Mouse (Mus musculus) forebrain, embryonic 10.5 days (tissue): Measurements from ENCODE around the gene Map3k5. TPM values are rescaled to one million over a fixed set of nuclear protein-coding genes. Genes with fewer than 3 reads are reported as not detected.

ENCODE experiments used
- DNase-seq: peaks from one replicate; pipeline ENCODE4 v3.0.0-alpha.2; 2017; ENCODE audit warnings: low spot score; ENCODE audit errors: extremely low spot score
- H3K27ac ChIP-seq: fragments of 300-500 bp; sonication (generic); 2 replicates; pipeline ENCODE4 v1.5.1; 2016; ENCODE audit warnings: mild to moderate bottlenecking
- H3K27me3 ChIP-seq: fragments of 300-500 bp; sonication (generic); 2 replicates; pipeline ENCODE4 v1.6.1; 2016; ENCODE audit warnings: mild to moderate bottlenecking; ENCODE audit not compliant: poor library complexity, severe bottlenecking
- H3K36me3 ChIP-seq: fragments of 300-500 bp; sonication (generic); replicated peaks from 2 replicates; pipeline ENCODE4 v1.6.1; 2016; ENCODE audit warnings: mild to moderate bottlenecking, moderate library complexity
- H3K4me1 ChIP-seq: fragments of 300-500 bp; sonication (generic); 2 replicates; pipeline ENCODE4 v1.6.1; 2016
- H3K4me3 ChIP-seq: fragments of 300-500 bp; sonication (generic); 2 replicates; pipeline ENCODE4 v1.5.1; 2016; ENCODE audit warnings: mild to moderate bottlenecking, moderate library complexity
- H3K9me3 ChIP-seq: fragments of 300-500 bp; sonication (generic); 2 replicates; pipeline ENCODE4 v1.6.1; 2016; ENCODE audit warnings: mild to moderate bottlenecking, moderate library complexity
- WGBS: fragments of 180-500 bp; shearing (Covaris S2); methylation state at CpG from one replicate; pipeline ENCODE4 v1.1.7; 2016; 5-methylcytosine and 5-hydroxymethylcytosine counted together
- polyA plus RNA-seq: library from polyadenylated mRNA; unstranded; fragments of >200 nt; fragmentation: Nextera tagmentation; extraction: Ambion mirVana; gene quantifications from 2 replicates; pipeline ENCODE4 v1.2.1, GENCODE M21; 2016

The Map3k5 gene
- polyA plus RNA-seq: 0.32 and 0.42 TPM in 2 replicates

DNA sequence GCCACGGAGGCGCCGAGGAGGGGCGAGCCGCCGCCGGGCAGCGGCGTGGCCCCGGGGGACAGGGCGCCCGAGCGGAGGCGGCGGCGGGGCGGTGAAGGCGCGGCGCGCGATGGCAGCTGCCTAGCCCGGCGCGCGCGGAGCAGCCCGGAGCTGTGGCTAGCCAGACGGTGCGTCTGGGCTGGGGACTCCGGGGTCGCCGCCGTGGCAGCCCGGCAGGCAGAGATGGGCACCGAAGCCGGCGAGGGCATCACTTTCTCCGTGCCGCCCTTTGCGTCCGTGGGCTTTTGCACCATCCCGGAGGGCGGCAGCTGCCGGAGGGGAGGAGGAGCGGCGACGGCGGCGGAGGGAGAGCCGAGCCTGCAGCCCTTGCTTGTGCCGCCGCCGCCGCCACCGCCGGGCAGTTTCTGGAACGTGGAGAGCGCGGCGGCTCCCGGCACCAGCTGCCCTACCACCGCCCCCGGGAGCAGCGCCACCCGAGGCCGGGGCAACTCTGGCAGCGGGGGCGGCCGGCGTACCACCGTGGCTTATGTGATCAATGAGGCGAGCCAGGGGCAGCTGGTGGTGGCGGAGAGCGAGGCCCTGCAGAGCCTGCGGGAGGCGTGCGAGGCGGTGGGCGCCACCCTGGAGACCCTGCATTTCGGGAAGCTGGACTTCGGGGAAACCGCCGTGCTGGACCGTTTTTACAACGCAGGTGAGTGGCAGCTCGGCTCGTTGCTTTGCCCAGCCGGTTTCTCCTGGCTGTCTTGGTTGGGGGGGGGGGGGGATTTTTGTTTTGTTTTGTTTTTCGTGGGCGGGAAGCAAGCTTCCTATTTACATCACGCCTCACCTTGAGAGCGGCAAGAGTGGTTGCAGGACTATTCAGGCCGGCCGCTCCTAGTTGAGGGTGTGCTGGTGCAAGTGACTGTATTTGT, at the start of gene Map3k5:
Gene Map3k5, plus strand, starts transcription at position 89 of the 911 bp plus-strand sequence.
- peak within 1 kb of the TSS; percentile 86 for H3K27ac ChIP-seq
- H3K4me1 ChIP-seq: peaks cover 40% of the 10 kb centered on the region
- H3K27me3 ChIP-seq: peaks cover 63% of the 10 kb centered on the region
- H3K4me3 ChIP-seq: peak within 1 kb of the TSS; percentile 78
- DNase-seq: peak; percentile 66
- under 1% methylated on average over 94 of the region's 95 CpGs for WGBS
- H3K9me3 ChIP-seq: no peaks in the 10 kb centered on the region
- H3K36me3 ChIP-seq: no peaks in the 10 kb centered on the region

DNA sequence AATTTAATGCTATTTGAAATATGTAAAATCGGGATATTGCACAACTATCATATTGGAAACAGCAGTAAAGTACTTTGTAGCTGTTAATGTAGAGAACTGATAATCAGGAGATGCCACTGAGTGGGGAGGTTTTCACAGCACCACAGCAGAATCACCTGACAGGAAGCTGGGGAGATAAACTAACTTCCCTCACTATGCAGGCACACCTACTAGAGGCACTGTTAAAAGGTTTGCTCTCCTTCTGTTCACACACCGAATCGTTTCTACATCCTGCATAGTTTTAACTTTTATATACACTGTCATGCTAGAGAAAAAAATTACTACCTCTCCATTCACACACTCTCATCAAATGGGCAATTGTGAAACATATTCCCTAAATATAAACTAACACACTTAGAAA, 48.0 kb upstream of the Map3k5 start:
- no peak overlapping the region for H3K4me3 ChIP-seq
- 0 out of 2 replicates have a peak, but pooled peaks cover 13% of the 10 kb centered on the region for H3K36me3 ChIP-seq
- no peak overlapping the region for H3K27ac ChIP-seq
- no peak for DNase-seq
- no peaks in the 10 kb centered on the region for H3K27me3 ChIP-seq
- H3K9me3 ChIP-seq: no peaks in the 10 kb centered on the region
- H3K4me1 ChIP-seq: no peaks in the 10 kb centered on the region
- 94% methylated on average over 3 of the region's 3 CpGs for WGBS

DNA sequence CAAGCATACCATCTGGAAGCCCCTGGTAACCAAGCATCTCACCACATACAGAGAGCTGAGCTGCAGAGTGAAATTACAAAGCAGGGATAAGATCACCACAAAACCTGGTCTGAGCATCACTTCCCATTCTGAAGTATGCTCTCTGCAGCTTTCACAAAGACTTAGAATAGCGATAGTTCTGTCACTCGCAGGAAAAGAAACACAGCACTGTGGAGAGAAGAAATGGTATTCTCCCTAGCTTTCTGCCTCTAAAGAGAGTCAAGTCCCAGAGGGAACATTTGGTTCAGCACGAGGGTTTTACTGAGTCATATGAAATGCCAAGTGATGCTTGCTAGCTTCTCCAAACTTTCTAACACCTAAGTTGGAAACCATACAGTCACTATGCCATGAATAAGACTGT, 44.4 kb upstream of the Map3k5 start:
- Histone ChIP-seq H3K27me3 (no peaks in the 10 kb centered on the region), H3K27ac (no peak overlapping the region), H3K4me1 (no peaks in the 10 kb centered on the region), H3K36me3 (peaks cover 6% of the 10 kb centered on the region; the same call in 1 of the 2 replicates), H3K4me3 (no peak overlapping the region), H3K9me3 (no peaks in the 10 kb centered on the region)
- DNase-seq: no peak
- 88% methylated on average over 3 of the region's 3 CpGs for WGBS

DNA sequence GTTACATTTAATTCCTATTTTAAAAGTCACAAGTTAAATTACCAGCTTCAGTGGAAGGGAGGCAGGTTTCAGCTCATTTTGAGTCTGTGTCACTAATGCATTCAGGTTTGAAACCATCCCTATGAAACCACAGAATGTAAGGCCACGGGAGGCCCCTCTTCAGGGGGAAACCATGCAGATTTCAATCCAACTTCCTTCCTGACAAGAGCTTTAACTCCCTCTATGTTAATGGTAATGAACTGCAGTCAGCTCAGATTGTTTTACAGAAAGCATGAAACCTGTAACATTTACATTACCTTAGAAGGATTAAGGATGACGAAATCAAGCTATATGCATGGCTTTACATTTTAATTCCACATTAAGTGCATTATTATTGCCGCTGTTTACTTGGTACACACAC, 42.6 kb upstream of the Map3k5 start:
- H3K9me3 ChIP-seq: no peaks in the 10 kb centered on the region
- no peaks in the 10 kb centered on the region for H3K27me3 ChIP-seq
- no peaks in the 10 kb centered on the region for H3K4me1 ChIP-seq
- DNase-seq: no peak
- no peak overlapping the region for H3K27ac ChIP-seq
- H3K36me3 ChIP-seq: peaks cover 3% of the 10 kb centered on the region; the same call in 1 of the 2 replicates
- no peak overlapping the region for H3K4me3 ChIP-seq
- 50% methylated on average over 3 of the region's 3 CpGs for WGBS

DNA sequence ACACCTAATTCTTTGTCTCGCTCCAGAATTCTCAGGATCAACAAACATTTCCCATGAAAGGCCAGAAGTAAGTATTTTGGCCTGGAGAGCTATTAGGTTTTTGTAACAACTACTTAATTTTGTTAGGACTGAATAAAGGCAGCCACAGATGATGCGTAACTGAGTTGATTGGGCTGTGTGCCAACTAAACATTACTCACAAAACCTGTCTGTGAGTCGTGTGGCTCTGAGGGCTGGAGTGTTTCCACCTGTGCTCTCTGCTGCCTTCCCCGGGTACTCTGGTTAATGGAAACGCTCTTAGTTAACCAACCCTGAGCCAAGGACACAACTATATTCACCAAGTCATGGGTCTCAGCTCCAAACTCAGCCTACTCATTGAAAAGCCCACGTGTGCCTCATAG, 41.1 kb upstream of the Map3k5 start:
- Histone ChIP-seq H3K36me3 (peaks cover 3% of the 10 kb centered on the region; the same call in 1 of the 2 replicates), H3K9me3 (no peaks in the 10 kb centered on the region), H3K4me3 (no peak overlapping the region), H3K4me1 (no peaks in the 10 kb centered on the region), H3K27me3 (no peaks in the 10 kb centered on the region), H3K27ac (no peak overlapping the region)
- WGBS: 86% methylated on average over 6 of the region's 6 CpGs
- no peak for DNase-seq

DNA sequence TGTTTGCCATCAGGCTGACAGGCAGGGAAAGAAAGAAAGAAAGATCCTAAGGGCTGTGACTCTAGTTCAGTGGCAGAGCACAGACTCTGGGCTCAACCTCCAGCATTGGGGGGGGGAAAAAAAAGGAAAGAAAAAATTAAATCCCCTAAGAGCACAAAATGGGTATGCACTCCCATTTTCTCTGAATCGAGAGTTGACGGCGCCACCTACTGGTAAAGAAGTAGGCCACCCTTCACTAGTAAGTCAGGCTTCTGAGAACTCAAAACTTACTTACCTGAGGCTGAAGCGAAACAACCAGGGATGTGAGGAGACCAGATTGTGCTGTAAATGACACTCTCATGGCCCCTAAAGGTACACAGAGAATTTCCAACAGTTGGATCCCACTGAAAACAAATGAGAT, 40.3 kb upstream of the Map3k5 start:
- H3K27ac ChIP-seq: no peak overlapping the region
- H3K36me3 ChIP-seq: no peaks in the 10 kb centered on the region; the same call in 1 of the 2 replicates
- H3K4me1 ChIP-seq: no peaks in the 10 kb centered on the region
- H3K27me3 ChIP-seq: no peaks in the 10 kb centered on the region
- 24% methylated on average over 4 of the region's 4 CpGs for WGBS
- H3K4me3 ChIP-seq: no peak overlapping the region
- peak; percentile 25 for DNase-seq
- no peaks in the 10 kb centered on the region for H3K9me3 ChIP-seq

DNA sequence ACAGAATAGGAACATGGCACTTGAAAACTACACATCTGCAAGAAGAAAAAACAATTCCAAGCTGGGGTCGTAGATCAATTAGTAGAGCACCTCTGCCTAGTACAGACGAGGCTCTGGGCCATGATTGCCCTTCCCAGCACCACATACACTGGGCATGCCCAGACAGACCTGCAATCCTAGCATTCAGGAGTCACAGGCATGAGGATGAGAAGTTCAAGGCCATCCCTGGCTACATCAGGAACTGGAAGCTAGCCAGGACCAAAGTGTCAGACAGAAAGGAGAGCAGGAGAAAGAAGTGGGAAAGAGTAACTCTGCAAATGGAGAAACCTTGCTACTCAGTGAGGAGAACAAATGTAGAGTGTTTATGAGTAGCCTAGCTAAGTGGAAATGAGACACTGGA, 34.1 kb upstream of the Map3k5 start:
- no peak overlapping the region for H3K27ac ChIP-seq
- H3K27me3 ChIP-seq: no peaks in the 10 kb centered on the region
- H3K4me1 ChIP-seq: no peaks in the 10 kb centered on the region
- no peak overlapping the region for H3K4me3 ChIP-seq
- H3K9me3 ChIP-seq: no peaks in the 10 kb centered on the region
- no peak for DNase-seq
- H3K36me3 ChIP-seq: peaks cover 6% of the 10 kb centered on the region
- WGBS: 86% methylated on average over 2 of the region's 2 CpGs

DNA sequence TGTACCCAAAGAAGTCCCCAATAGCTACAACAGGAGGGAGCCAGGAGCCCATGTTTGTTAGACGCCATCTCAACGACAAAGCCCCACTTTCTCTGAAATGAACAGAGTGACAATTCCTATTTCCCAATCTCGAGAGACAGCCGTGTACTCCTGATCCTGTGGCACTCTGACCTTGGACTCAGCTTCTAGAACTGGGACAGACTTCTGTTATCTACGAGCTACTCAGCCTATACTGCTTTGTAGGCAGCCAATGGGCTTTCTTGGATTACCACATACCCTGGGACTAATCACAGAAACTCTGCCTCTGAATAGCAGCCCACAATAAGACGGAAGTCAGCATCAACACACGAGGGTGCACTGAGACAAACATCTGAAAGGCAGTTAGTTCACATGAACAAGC, 32.3 kb upstream of the Map3k5 start:
- Histone ChIP-seq H3K27ac (no peak overlapping the region), H3K9me3 (no peaks in the 10 kb centered on the region), H3K4me3 (no peak overlapping the region), H3K36me3 (peaks cover 6% of the 10 kb centered on the region), H3K27me3 (no peaks in the 10 kb centered on the region), H3K4me1 (no peaks in the 10 kb centered on the region)
- DNase-seq: no peak
- 85% methylated on average over 7 of the region's 7 CpGs for WGBS

DNA sequence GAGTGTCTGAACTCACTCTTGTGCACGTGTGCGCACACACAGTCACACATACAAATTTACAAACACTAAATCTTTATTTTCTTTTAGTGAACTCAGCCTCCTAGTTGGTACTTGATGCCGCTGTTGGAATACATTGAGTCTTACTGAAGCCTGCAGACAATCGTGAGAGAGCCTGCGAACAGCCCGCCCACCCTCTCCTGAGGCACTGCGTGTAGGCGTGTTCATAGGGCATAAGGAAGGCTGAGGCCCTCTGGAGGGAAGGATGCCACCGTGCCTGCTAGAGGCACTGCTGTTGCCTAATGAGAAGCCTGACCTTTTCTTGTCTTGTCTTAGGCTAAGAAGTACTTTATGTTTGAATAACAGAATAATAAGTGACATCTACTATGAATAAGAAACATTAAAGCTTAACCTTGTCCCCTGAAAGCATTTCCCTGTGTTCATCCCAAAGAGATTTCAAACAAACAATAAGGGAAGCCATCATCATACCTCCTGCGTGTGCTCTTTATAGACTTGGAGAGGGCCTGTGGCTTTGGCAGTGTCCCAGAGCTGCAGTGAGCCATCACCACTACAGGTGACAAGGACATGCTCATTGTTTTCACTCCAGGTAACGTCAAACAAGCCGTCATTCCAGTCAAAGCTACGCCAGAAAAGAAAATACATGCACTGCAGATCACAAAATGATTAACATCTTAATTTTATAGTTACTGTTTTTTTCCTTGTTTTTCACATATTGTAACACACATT, 30.0 kb upstream of the Map3k5 start:
- no peak for DNase-seq
- no peaks in the 10 kb centered on the region for H3K4me1 ChIP-seq
- peaks cover 6% of the 10 kb centered on the region for H3K36me3 ChIP-seq
- H3K27ac ChIP-seq: no peak overlapping the region
- no peak overlapping the region for H3K4me3 ChIP-seq
- H3K27me3 ChIP-seq: peaks cover 5% of the 10 kb centered on the region; the same call in 1 of the 2 replicates
- no peaks in the 10 kb centered on the region for H3K9me3 ChIP-seq
- WGBS: 88% methylated on average over 13 of the region's 13 CpGs

DNA sequence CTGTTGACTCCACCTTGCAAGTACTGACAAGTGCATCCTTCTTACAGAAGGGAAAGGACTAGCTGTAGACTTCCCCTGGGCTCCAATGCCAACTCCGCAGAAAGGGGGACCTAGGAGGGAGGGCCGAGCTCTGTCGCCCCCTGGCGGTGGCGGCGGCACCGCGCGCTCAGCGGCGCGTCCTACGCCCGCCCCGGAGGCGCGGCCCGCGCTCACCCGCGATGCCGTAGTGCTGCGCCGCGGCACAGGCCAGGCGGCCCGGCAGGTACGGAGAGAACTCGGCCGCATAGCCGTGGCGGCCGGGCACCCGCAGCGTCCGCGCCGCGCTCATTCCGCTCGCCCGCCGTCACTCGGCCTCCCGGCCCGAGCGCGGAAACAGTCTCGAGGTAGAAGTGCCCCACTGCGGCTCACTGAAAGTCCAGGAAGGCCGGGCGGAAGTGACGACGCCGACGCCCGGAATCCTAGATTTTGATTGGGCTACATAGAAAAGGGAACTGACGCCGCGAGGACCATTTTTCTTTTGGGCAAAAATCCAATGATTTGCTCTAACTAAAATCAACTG, 26.9 kb upstream of the Map3k5 start, which contains the start of gene Pex7:
Gene Pex7, minus strand, starts transcription at position 444 of the 559 bp plus-strand sequence.
- peak; percentile 90 for DNase-seq
- Histone ChIP-seq H3K27ac (peak within 1 kb of the TSS; percentile 96), H3K27me3 (peaks cover 12% of the 10 kb centered on the region), H3K9me3 (no peaks in the 10 kb centered on the region), H3K36me3 (no peaks in the 10 kb centered on the region), H3K4me3 (peak within 1 kb of the TSS; percentile 73), H3K4me1 (no peaks in the 10 kb centered on the region)
- under 1% methylated on average over 60 of the region's 60 CpGs for WGBS

DNA sequence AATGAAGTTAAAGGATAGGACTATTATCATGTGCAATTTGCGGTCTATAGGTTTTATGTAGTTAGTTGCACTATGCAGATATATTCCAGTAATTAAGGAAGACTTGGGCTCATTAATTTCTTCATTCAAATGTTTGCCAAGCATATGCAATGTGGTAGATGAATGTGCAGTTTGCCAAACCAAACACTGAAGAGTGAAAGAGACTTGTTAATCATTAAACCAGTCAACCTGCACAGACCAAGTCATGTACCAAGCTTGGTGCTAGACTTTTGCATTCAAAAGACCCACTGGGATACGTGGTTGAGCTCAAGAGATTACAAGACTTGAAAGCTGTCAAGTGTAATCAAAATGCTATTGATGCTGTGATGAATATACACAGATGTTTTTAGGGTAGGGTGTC, 26.2 kb upstream of the Map3k5 start:
- Histone ChIP-seq H3K36me3 (no peaks in the 10 kb centered on the region), H3K9me3 (no peaks in the 10 kb centered on the region), H3K4me1 (no peaks in the 10 kb centered on the region), H3K27me3 (peaks cover 12% of the 10 kb centered on the region), H3K4me3 (no peak overlapping the region), H3K27ac (peak overlapping the region; percentile 96; the same call in 1 of the 2 replicates)
- 77% methylated on average over 2 of the region's 2 CpGs for WGBS
- no peak for DNase-seq

DNA sequence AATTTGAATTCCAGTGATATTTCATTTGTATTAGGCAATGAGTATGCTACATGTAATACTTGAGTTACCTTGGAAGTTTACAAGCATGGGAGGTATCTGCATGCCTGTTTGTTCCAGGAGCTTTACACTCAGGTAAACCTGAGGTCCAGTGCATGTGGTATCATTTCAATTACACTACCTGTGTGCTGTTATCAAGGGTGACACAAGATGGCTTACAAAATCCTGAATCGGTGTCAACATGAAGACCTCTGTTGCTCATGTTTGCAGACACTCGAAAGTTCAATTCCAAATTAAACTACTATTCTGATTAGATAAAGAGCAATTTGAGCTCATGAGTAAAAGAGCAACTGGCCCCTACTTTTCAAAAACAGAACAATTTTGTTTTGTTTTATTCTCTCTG, 23.8 kb upstream of the Map3k5 start:
- no peaks in the 10 kb centered on the region for H3K9me3 ChIP-seq
- H3K4me3 ChIP-seq: no peak overlapping the region
- DNase-seq: no peak
- peaks cover 12% of the 10 kb centered on the region for H3K27me3 ChIP-seq
- no peaks in the 10 kb centered on the region for H3K4me1 ChIP-seq
- H3K36me3 ChIP-seq: no peaks in the 10 kb centered on the region
- H3K27ac ChIP-seq: no peak overlapping the region
- 87% methylated on average over 2 of the region's 2 CpGs for WGBS
